Mouse (Mus musculus) midbrain, embryonic 10.5 days (tissue): ENCODE measurements around the gene Bicd2. TPM values are rescaled to one million over a fixed set of nuclear protein-coding genes. Genes with fewer than 3 reads are reported as not detected.

ENCODE experiments used
- DNase-seq: peaks from one replicate; pipeline ENCODE4 v3.0.0-alpha.2; 2017; ENCODE audit warnings: low spot score
- H3K27ac ChIP-seq: fragments of 300-500 bp; sonication (generic); replicated peaks from 2 replicates; pipeline ENCODE4 v1.5.1; 2016; ENCODE audit warnings: mild to moderate bottlenecking
- H3K27me3 ChIP-seq: fragments of 300-500 bp; sonication (generic); 2 replicates; pipeline ENCODE4 v1.6.1; 2016; ENCODE audit warnings: low read depth, mild to moderate bottlenecking; ENCODE audit not compliant: poor library complexity, severe bottlenecking
- H3K36me3 ChIP-seq: fragments of 300-500 bp; sonication (generic); 2 replicates; pipeline ENCODE4 v1.6.1; 2016; ENCODE audit warnings: mild to moderate bottlenecking, moderate library complexity
- H3K4me1 ChIP-seq: fragments of 300-500 bp; sonication (generic); 2 replicates; pipeline ENCODE4 v1.6.1; 2016
- H3K4me3 ChIP-seq: fragments of 300-500 bp; sonication (generic); 2 replicates; pipeline ENCODE4 v1.5.1; 2016; ENCODE audit warnings: mild to moderate bottlenecking, moderate library complexity
- H3K9me3 ChIP-seq: fragments of 300-500 bp; sonication (generic); replicated peaks from 2 replicates; pipeline ENCODE4 v1.6.1; 2016; ENCODE audit warnings: mild to moderate bottlenecking
- WGBS: fragments of 180-500 bp; shearing (Covaris S2); methylation state at CpG from one replicate; pipeline ENCODE4 v1.1.7; 2016; 5-methylcytosine and 5-hydroxymethylcytosine counted together
- polyA plus RNA-seq: library from polyadenylated mRNA; unstranded; fragments of >200 nt; fragmentation: Nextera tagmentation; extraction: Ambion mirVana; gene quantifications from 2 replicates; pipeline ENCODE4 v1.2.1, GENCODE M21; 2016

Gene Bicd2
- polyA plus RNA-seq, 1 experiment from 2014 or later: 29.7 TPM

- DNase-seq: no peak
- H3K27ac ChIP-seq: peak overlapping the region; percentile 38
Observed at GRCm38 (mm10) chr13:49371428-49371899, 30.1 kb downstream of the Bicd2 start.

GRCm38 (mm10) chr13:49372370-49373060, 31.1 kb downstream of the Bicd2 start:
- DNase-seq: no peak

More at GRCm38 (mm10) chr13:49371428-49371899, 30.1 kb downstream of the Bicd2 start:
- peaks cover 27% of the 10 kb centered on the region for H3K4me1 ChIP-seq
- no peaks in the 10 kb centered on the region for H3K9me3 ChIP-seq
- peaks cover 67% of the 10 kb centered on the region for H3K36me3 ChIP-seq
- 74% methylated on average over 3 of the region's 3 CpGs for WGBS
- H3K4me3 ChIP-seq: no peak overlapping the region
- H3K27me3 ChIP-seq: no peaks in the 10 kb centered on the region

GRCm38 (mm10) chr13:49374304-49374703, 32.9 kb downstream of the Bicd2 start:
- Histone ChIP-seq H3K27ac (no peak overlapping the region), H3K36me3 (peaks cover 93% of the 10 kb centered on the region), H3K27me3 (no peaks in the 10 kb centered on the region), H3K9me3 (no peaks in the 10 kb centered on the region), H3K4me3 (no peak overlapping the region), H3K4me1 (peaks cover 12% of the 10 kb centered on the region; the same call in 1 of the 2 replicates)
- WGBS: 81% methylated on average over 6 of the region's 6 CpGs
- DNase-seq: no peak

More at GRCm38 (mm10) chr13:49372370-49373060, 31.1 kb downstream of the Bicd2 start:
- no peaks in the 10 kb centered on the region for H3K27me3 ChIP-seq
- 90% methylated on average over 9 of the region's 9 CpGs for WGBS
- H3K9me3 ChIP-seq: no peaks in the 10 kb centered on the region
- peaks cover 78% of the 10 kb centered on the region for H3K36me3 ChIP-seq
- H3K27ac ChIP-seq: no peak overlapping the region
- no peak overlapping the region for H3K4me3 ChIP-seq
- peaks cover 16% of the 10 kb centered on the region for H3K4me1 ChIP-seq

- Histone ChIP-seq H3K27me3 (no peaks in the 10 kb centered on the region), H3K4me1 (peaks cover 12% of the 10 kb centered on the region; the same call in 1 of the 2 replicates), H3K9me3 (no peaks in the 10 kb centered on the region), H3K36me3 (peaks cover 93% of the 10 kb centered on the region), H3K4me3 (no peak overlapping the region), H3K27ac (no peak overlapping the region)
- DNase-seq: no peak
- 91% methylated on average over 6 of the region's 6 CpGs for WGBS
Observed at GRCm38 (mm10) chr13:49374730-49375129, 33.3 kb downstream of the Bicd2 start.

- no peak for DNase-seq
- Histone ChIP-seq H3K4me1 (0 out of 2 replicates have a peak, but pooled peaks cover 6% of the 10 kb centered on the region), H3K9me3 (no peaks in the 10 kb centered on the region), H3K36me3 (peaks cover 93% of the 10 kb centered on the region), H3K4me3 (no peak overlapping the region), H3K27me3 (no peaks in the 10 kb centered on the region), H3K27ac (no peak overlapping the region)
- WGBS: 88% methylated on average over 6 of the region's 6 CpGs
Observed at GRCm38 (mm10) chr13:49377608-49378007, 36.2 kb downstream of the Bicd2 start.

- peaks cover 100% of the 10 kb centered on the region for H3K36me3 ChIP-seq
- no peaks in the 10 kb centered on the region for H3K27me3 ChIP-seq
- WGBS: 96% methylated on average over 20 of the region's 20 CpGs
- no peaks in the 10 kb centered on the region for H3K9me3 ChIP-seq
- DNase-seq: no peak
- H3K27ac ChIP-seq: no peak overlapping the region
- H3K4me3 ChIP-seq: no peak overlapping the region
- H3K4me1 ChIP-seq: 0 out of 2 replicates have a peak, but pooled peaks cover 6% of the 10 kb centered on the region
Observed at GRCm38 (mm10) chr13:49379301-49379700, 37.9 kb downstream of the Bicd2 start.

GRCm38 (mm10) chr13:49381230-49381629, 39.8 kb downstream of the Bicd2 start:
- WGBS: 30% methylated on average over 3 of the region's 3 CpGs
- DNase-seq: peak; percentile 67
- Histone ChIP-seq H3K36me3 (peaks cover 100% of the 10 kb centered on the region), H3K4me3 (no peak overlapping the region), H3K27me3 (no peaks in the 10 kb centered on the region), H3K4me1 (0 out of 2 replicates have a peak, but pooled peaks cover 6% of the 10 kb centered on the region), H3K9me3 (no peaks in the 10 kb centered on the region), H3K27ac (no peak overlapping the region)

- H3K36me3 ChIP-seq: peaks cover 90% of the 10 kb centered on the region
- 91% methylated on average over 23 of the region's 23 CpGs for WGBS
- H3K27me3 ChIP-seq: no peaks in the 10 kb centered on the region
- 0 out of 2 replicates have a peak, but pooled peaks cover 6% of the 10 kb centered on the region for H3K4me1 ChIP-seq
- H3K27ac ChIP-seq: no peak overlapping the region
- H3K9me3 ChIP-seq: no peaks in the 10 kb centered on the region
- H3K4me3 ChIP-seq: no peak overlapping the region
- DNase-seq: no peak
Observed at GRCm38 (mm10) chr13:49382997-49383396, 41.6 kb downstream of the Bicd2 start.

- 87% methylated on average over 16 of the region's 16 CpGs for WGBS
- H3K36me3 ChIP-seq: peaks cover 78% of the 10 kb centered on the region
- 0 out of 2 replicates have a peak, but pooled peaks cover 6% of the 10 kb centered on the region for H3K4me1 ChIP-seq
- no peak for DNase-seq
- H3K4me3 ChIP-seq: no peak overlapping the region
- H3K9me3 ChIP-seq: no peaks in the 10 kb centered on the region
- H3K27ac ChIP-seq: no peak overlapping the region
- no peaks in the 10 kb centered on the region for H3K27me3 ChIP-seq
Observed at GRCm38 (mm10) chr13:49384751-49385463, 43.5 kb downstream of the Bicd2 start.

- 94% methylated on average over 2 of the region's 2 CpGs for WGBS
- Histone ChIP-seq H3K9me3 (0 out of 2 replicates have a peak, but pooled peaks cover 2% of the 10 kb centered on the region), H3K4me3 (no peak overlapping the region), H3K4me1 (no peaks in the 10 kb centered on the region), H3K27ac (no peak overlapping the region), H3K27me3 (no peaks in the 10 kb centered on the region), H3K36me3 (peaks cover 26% of the 10 kb centered on the region)
- DNase-seq: no peak
Observed at GRCm38 (mm10) chr13:49391374-49391773, 50.0 kb downstream of the Bicd2 start.

GRCm38 (mm10) chr13:49393579-49393978, 52.2 kb downstream of the Bicd2 start:
- WGBS: 86% methylated on average over 1 of the region's 1 CpGs
- no peak for DNase-seq
- H3K4me1 ChIP-seq: no peaks in the 10 kb centered on the region
- H3K9me3 ChIP-seq: 0 out of 2 replicates have a peak, but pooled peaks cover 2% of the 10 kb centered on the region
- H3K27me3 ChIP-seq: no peaks in the 10 kb centered on the region
- H3K36me3 ChIP-seq: peaks cover 20% of the 10 kb centered on the region
- H3K4me3 ChIP-seq: no peak overlapping the region
- H3K27ac ChIP-seq: no peak overlapping the region

GRCm38 (mm10) chr13:49394886-49395447, 53.6 kb downstream of the Bicd2 start:
- H3K27me3 ChIP-seq: no peaks in the 10 kb centered on the region
- no peak overlapping the region for H3K27ac ChIP-seq
- H3K9me3 ChIP-seq: peaks cover 6% of the 10 kb centered on the region; the same call in 1 of the 2 replicates
- 94% methylated on average over 3 of the region's 3 CpGs for WGBS
- H3K4me1 ChIP-seq: no peaks in the 10 kb centered on the region
- peaks cover 12% of the 10 kb centered on the region for H3K36me3 ChIP-seq
- H3K4me3 ChIP-seq: no peak overlapping the region
- no peak for DNase-seq
